Mouse (Mus musculus) liver, postnatal 0 days (tissue): ENCODE results near the gene Fam193b.

Experiments
- CTCF ChIP-seq: sonication (generic); IDR thresholded peaks from 2 replicates; pipeline ENCODE4 v1.5.1; 2016; ENCODE audit warnings: antibody characterized with exemption, low read depth
- EP300 ChIP-seq: IDR thresholded peaks from 2 replicates; pipeline ENCODE4 v1.6.1; 2016; ENCODE audit warnings: antibody characterized with exemption, low read depth, mild to moderate bottlenecking

GRCm38 (mm10) chr13:55547916-55548315, 23.0 kb downstream of the Fam193b start:
- TF ChIP-seq CTCF (no peak), EP300 (no peak)
